Mouse (Mus musculus): Measurements from ENCODE around the gene Tmc8. TPM values are rescaled to one million over a fixed set of nuclear protein-coding genes. Genes with fewer than 3 reads are reported as not detected.

Gene Tmc8
- 1.3 and 1.9 TPM in 2 replicates for polyA plus RNA-seq (2012; rRNA removed)

DNA sequence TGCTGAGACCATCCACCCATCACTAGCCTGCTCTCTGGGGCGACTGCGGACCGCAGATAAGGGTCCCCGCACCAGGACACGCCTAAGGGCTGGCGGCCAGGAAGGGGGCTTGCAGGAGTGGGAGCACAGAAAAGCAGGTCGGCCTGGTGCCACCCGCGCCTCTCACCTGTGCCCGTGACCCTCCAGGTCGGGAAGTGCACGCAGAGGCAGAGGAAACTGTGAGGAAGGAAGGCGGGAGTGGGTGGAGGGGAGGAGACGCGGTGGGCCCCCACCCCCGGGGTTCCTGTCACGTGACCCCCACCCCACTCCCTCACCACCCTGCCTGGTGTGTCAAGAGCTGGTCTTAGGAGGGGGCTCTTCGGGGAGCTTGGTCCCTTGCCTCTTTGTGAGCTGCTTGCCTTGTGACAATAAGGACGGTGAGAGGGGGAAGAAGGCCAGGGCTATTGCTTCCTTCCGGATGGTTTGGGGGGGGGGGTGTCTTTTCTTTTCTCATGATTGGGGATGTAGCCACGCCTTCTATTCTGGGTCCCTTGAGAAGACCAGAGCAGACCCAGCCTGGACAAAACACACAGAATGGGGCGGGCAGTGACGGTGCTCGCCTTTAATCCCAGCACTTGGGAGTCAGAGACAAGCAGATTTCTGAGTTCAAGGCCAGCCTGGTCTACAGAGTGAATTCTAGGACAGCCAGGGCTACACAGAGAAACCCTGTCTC lies at the start of gene Tmc8, which contains the start of gene Tmc6:
TSS of gene Tmc8 (plus strand) at position 84 of the 712 bp plus-strand sequence.
TSS of gene Tmc6 (minus strand) at position 206 of the 712 bp plus-strand sequence.
- TF ChIP-seq CTCF (IDR thresholded peaks at IDR 0.05; ENCODE audit: borderline replicate concordance, extremely low read depth, insufficient read depth, insufficient read length): no peak
- no peak for TF ChIP-seq POLR2A (IDR thresholded peaks at IDR 0.05; ENCODE audit: borderline replicate concordance, extremely low read depth, insufficient read depth, insufficient read length, poor library complexity, severe bottlenecking)
- DNase-seq (ENCODE audit: low read depth): no peak

DNA sequence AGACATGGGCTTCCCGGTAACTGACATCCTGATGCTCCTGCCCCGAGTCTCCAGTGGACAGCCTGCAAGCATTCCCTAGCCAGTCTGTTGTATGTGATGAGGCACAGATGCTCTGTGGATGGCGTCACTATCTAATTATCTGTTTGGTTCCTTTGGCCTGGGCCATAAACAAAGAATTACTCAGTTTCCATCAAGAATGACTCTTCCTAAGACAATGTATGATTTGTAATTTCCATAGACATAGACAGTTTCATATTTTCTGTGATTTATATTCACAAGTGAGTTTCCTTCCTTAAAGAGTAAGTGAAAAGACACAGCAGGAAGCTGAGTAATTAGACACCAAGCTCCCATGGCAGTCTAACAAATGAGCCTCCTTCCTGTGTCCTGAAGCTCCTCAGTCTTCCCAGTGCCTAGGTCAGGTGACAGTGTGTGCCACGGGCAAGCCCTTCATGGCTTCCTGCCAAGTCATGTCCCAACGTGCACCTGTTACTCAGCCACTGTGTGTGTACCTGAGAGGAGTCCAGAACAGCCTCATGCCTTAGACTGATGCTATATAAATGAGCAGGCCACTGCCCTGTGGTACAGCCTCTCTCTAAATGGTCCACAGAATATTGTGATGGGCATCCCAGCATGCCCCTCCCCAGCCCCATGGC lies 45.7 kb upstream of the Tmc8 start:
- TF ChIP-seq POLR2A (IDR thresholded peaks at IDR 0.05; ENCODE audit: borderline replicate concordance, extremely low read depth, insufficient read depth, insufficient read length, poor library complexity, severe bottlenecking) (no peak), CTCF (IDR thresholded peaks at IDR 0.05; ENCODE audit: borderline replicate concordance, extremely low read depth, insufficient read depth, insufficient read length) (no peak)
- peak; percentile 16 for DNase-seq (ENCODE audit: low read depth)

DNA sequence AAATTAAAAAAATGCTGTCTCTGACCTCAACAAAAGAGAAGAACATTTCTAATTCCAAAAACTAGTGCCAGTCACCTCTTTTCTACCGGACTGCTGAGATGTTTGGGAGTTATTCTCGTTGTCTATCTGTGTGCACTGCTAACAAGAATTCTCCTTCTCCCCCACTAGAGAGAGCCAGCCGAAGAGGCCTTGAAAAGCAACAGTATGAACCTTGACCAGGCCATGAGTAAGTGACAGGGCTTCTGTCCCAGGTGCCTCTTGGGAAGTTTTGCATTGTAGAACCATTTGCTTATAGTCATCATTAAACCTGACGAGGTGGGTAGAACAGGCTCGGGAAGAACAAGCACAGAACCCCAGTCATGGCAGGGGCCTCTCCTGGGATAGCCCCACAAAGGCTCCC lies 43.8 kb upstream of the Tmc8 start:
- TF ChIP-seq CTCF (IDR thresholded peaks at IDR 0.05; ENCODE audit: borderline replicate concordance, extremely low read depth, insufficient read depth, insufficient read length): no peak
- no peak for TF ChIP-seq POLR2A (IDR thresholded peaks at IDR 0.05; ENCODE audit: borderline replicate concordance, extremely low read depth, insufficient read depth, insufficient read length, poor library complexity, severe bottlenecking)

DNA sequence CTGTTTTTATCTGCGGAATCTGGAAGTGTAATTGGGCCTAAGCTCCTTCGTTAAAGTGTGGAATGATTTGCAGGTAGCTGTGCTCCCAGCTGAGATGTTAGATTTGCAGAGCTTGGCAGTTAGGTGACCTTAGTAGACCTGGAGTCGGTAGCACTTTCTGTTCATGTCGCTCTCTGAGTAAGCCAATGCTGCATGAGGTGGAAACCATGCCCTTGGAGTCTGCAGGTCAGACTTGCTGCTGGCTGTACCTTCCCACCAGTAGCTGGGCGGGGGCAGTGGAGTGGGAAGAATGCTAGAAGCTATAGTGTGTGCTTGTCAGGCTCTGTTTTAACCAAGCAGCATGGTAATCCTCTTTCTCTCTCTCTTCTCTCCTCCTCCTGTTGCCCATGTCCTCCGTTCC lies 40.7 kb upstream of the Tmc8 start:
- TF ChIP-seq POLR2A (IDR thresholded peaks at IDR 0.05; ENCODE audit: borderline replicate concordance, extremely low read depth, insufficient read depth, insufficient read length, poor library complexity, severe bottlenecking) (no peak), CTCF (IDR thresholded peaks at IDR 0.05; ENCODE audit: borderline replicate concordance, extremely low read depth, insufficient read depth, insufficient read length) (no peak)
- no peak for DNase-seq (ENCODE audit: low read depth)

More for the DNA sequence above, 43.8 kb upstream of the Tmc8 start:
- DNase-seq (ENCODE audit: low read depth): no peak

DNA sequence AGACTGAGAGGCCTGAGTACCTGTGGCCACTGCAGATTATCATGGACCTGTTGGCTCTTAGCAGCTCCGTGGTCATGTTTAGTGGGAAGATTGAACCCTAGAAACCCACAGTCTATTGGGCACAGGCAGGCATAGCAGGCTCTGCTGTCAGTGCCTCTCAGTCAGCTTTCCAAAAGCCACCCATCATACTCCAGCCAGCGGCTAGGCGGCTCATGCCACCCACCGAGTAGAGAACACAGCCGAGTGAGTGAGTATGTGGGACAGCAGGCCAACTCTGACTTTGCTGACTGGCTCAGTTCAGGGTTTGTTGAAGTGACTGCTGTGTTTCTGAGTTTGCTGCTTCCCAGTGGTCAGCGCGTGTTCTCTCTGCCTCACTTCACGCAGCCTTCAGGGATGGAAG lies 39.6 kb upstream of the Tmc8 start:
- TF ChIP-seq POLR2A (IDR thresholded peaks at IDR 0.05; ENCODE audit: borderline replicate concordance, extremely low read depth, insufficient read depth, insufficient read length, poor library complexity, severe bottlenecking) (no peak), CTCF (IDR thresholded peaks at IDR 0.05; ENCODE audit: borderline replicate concordance, extremely low read depth, insufficient read depth, insufficient read length) (no peak)
- no peak for DNase-seq (ENCODE audit: low read depth)

DNA sequence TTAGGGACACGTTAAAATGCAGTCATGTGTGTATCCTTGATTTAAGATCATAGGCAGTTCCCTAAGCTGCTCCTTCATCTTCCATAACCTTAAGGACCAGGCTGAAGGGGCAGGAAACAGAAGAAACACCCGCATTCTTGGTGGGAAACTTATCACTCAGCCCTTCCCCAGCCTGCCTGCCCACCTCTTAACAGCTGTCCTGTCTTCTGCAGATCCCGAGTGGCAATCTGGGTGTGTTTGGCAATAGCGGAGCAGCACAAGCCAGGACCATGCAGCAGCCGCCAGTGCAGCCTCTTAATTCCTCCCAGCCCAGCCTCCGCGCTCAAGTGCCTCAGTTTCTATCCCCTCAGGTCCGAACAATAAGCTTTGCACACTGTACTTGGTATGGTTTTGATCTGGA lies 39.2 kb upstream of the Tmc8 start:
- TF ChIP-seq POLR2A (IDR thresholded peaks at IDR 0.05; ENCODE audit: borderline replicate concordance, extremely low read depth, insufficient read depth, insufficient read length, poor library complexity, severe bottlenecking) (no peak), CTCF (IDR thresholded peaks at IDR 0.05; ENCODE audit: borderline replicate concordance, extremely low read depth, insufficient read depth, insufficient read length) (no peak)
- no peak for DNase-seq (ENCODE audit: low read depth)

DNA sequence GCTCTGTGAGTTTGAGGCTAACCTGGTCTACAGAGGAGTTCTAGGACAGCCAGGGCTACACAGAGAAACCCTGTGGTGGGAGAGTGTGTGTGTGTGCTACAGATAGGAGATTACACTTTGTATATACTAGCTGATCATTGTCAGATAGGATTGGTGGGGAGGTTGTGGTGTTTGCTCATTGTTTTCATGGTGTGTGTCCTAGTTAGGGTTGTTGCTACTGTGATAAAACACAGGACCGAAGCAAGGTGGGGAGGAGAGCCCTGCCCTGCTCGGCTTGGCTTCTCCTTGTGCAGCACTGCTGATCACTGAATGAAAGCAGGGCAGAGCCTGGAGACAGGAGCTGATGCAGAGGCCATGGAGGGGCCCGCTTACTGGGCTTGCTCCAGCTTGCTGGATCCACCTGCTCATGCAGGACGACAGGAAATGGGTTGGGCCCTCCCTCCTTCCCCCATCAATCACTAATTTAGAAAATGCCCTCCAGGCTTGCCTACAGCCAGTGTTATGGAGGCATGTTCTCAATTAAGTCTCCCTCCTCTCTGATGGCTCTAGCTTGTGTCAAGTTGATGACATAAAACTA lies 38.3 kb upstream of the Tmc8 start:
- no peak for DNase-seq (ENCODE audit: low read depth)
- TF ChIP-seq CTCF (IDR thresholded peaks at IDR 0.05; ENCODE audit: borderline replicate concordance, extremely low read depth, insufficient read depth, insufficient read length): no peak
- no peak for TF ChIP-seq POLR2A (IDR thresholded peaks at IDR 0.05; ENCODE audit: borderline replicate concordance, extremely low read depth, insufficient read depth, insufficient read length, poor library complexity, severe bottlenecking)

DNA sequence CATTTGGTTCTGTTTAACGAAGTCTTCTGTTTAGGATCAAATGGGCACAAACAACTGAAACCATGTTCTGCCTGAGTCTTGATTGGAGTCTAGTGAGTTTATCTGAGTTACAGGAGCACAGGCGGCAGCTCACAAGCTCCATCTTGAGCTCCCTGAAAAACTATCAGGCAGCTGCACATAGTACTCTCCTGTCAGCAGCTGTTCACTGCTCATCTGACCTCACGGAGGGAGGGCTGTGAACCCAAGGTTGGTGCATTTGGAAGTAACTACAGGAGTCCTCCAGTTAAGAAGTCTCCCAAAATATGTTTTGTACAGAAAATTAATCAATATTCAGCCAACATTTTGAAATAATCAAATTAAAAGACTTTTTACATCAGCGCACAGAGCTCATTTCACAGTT lies 33.2 kb upstream of the Tmc8 start:
- TF ChIP-seq POLR2A (IDR thresholded peaks at IDR 0.05; ENCODE audit: borderline replicate concordance, extremely low read depth, insufficient read depth, insufficient read length, poor library complexity, severe bottlenecking): no peak
- TF ChIP-seq CTCF (IDR thresholded peaks at IDR 0.05; ENCODE audit: borderline replicate concordance, extremely low read depth, insufficient read depth, insufficient read length): no peak
- DNase-seq (ENCODE audit: low read depth): no peak

DNA sequence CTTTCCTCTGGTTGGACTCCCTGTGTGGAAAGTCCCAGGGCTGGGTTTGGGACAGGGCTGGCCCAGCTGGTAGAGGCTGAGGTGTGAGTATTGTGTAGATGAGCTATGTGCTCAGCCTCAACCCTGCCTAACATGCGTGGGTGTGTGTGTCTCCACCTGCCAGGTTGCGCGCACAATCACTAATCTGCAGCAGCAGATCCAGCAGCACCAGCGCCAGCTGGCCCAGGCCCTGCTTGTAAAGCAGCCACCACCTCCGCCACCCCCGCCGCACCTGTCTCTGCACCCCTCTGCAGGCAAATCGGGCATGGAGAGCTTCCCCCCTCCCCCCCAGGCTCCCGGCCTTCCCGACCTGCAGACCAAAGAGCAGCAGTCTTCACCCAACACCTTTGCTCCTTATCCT lies 32.5 kb upstream of the Tmc8 start:
- TF ChIP-seq CTCF (IDR thresholded peaks at IDR 0.05; ENCODE audit: borderline replicate concordance, extremely low read depth, insufficient read depth, insufficient read length) (no peak), POLR2A (IDR thresholded peaks at IDR 0.05; ENCODE audit: borderline replicate concordance, extremely low read depth, insufficient read depth, insufficient read length, poor library complexity, severe bottlenecking) (no peak)
- DNase-seq (ENCODE audit: low read depth): no peak

DNA sequence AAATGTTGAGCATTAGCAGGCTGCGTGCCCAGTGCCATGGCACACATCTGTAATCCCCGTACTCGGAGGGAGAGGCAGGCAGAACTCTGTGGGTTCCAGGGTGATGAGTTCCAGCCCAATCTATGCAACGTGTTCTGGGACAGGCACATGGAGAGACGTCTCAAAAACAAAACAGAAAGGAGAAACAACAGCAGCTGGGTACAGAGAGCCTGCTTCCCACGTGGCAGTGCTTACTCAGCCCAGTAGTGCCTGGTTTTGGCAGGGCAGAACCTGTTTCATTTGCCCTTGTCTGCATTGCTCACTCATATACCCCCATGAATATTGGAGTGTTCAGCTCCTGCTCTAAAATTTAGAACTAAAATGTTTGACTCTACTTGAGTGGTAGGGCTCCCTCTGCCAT lies 30.3 kb upstream of the Tmc8 start:
- TF ChIP-seq CTCF (IDR thresholded peaks at IDR 0.05; ENCODE audit: borderline replicate concordance, extremely low read depth, insufficient read depth, insufficient read length): no peak
- TF ChIP-seq POLR2A (IDR thresholded peaks at IDR 0.05; ENCODE audit: borderline replicate concordance, extremely low read depth, insufficient read depth, insufficient read length, poor library complexity, severe bottlenecking): no peak

DNA sequence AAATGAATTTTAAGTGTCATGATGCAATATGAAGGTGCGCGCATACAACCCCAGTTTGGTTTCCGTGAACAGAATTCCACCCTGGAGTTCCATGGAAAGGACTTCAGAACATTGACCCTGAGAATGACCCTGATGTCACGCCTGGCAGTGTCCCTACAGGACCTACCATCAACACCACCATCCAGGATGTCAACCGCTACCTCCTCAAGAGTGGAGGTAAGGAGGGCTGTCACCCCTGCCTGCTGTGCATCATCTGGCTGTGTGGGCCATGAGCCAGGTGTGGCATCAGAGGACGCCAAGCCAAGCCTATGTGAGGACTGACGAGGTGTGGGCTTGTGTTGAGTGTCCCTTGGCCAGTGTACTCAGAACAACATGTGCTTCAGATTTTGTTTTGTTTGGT lies 26.0 kb upstream of the Tmc8 start:
- no peak for DNase-seq (ENCODE audit: low read depth)
- TF ChIP-seq CTCF (IDR thresholded peaks at IDR 0.05; ENCODE audit: borderline replicate concordance, extremely low read depth, insufficient read depth, insufficient read length) (no peak), POLR2A (IDR thresholded peaks at IDR 0.05; ENCODE audit: borderline replicate concordance, extremely low read depth, insufficient read depth, insufficient read length, poor library complexity, severe bottlenecking) (no peak)

More for the DNA sequence above, 30.3 kb upstream of the Tmc8 start:
- DNase-seq (ENCODE audit: low read depth): no peak

All from brain, embryonic 14.5 days (tissue).